Mouse (Mus musculus) B cell, adult 2 months (primary cell): Measurements from ENCODE around the gene Adam17.

Experiments used
- DNase-seq, 2 experiments: peaks; one replicate each; pipeline ENCODE4 v3.0.0; 2022

The Adam17 gene

DNA sequence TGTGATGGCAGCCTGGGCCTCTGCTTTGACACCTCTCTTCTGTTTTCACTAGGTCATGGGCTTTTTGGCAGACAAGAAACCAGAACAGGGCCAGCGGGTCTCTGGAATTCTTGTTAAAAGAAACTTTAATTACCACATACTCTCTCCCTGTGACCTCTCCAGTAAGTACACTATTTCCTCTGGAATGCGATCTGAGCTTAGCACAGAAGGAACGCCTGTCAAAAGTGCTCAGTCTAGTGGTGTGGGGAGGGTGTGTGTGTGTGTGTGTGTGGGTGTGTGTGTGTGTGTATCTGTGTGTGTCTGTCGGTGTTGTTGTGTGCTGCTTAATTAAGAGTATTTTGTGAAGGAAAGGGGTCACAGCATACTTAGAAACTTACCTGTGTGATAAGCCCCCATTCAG, 66.7 kb downstream of the Adam17 start:
- no peak for DNase-seq

DNA sequence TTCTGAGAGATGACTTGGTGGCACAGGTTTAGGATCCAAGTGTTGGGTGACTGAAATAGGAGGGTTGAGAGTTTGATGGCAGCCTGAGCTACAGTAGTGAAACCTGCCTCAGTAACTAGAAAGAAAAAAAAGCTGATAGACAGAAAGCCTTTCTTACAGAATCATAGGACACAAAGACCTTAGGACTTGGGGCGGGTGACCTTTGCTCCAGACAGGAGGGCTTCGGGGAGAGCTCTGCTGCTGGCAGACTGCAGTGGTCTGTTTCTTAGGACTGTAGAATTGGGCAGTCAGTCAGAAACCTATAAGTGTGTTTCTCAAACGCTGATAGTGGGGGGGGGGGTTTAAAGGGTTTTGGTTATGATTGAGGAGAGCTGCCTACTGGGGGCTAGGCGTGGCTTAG, 67.7 kb downstream of the Adam17 start:
- no peak for DNase-seq

DNA sequence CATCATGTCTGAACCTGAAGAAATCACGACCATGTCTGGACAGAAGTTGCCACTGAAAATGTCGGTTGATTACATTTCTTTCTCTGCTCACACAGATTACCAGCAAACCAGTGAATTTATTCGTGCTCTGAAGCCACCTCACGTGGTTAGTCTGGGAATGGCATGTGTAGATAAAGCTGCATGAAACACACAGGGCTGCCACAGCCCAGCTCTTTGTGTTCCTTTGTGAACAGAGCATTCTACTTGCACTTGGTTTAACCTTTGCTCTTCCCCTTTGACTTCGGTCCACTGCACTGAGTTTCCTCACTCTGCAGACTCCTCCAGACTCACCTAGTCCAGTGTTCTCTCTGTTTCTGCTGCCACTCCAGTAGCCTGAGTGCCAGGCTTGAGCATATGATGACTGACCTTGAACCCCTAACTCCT, 71.1 kb downstream of the Adam17 start:
- no peak for DNase-seq

DNA sequence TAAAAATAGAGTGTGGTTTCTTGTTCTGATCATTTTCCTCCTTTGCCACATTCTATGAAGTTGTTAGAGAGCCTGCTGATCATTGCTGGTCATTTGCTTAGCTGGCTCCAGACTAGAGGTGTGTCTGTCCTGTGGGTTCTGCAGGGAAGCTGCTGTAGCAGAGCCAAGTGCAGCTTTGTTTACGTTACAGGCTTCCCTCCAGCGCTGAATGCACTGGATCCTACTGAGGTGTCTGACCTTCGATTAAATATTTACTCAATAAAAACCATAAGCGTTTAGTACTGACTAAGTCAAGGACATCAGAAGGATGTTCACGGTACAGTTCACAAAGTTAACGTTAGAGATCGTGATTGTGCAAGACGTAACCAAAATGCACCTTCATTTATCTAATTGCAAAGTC, 71.5 kb downstream of the Adam17 start:
- no peak for DNase-seq

DNA sequence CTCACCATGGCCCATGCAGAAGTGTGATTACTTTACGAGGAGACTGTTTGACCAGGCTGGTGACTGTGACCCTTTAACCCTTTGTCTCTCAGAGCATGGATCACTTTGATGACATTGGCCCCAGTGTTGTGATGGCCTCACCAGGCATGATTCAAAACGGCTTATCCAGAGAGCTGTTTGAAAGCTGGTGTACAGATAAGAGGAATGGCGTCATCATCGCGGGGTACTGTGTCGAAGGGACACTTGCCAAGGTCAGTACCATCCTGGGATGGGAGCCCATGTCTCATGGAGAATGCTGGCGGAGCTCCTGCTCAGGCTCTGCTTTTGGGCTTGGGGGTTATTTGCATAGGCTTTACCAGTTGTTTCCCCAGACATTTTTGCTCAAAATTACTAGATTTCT, 72.1 kb downstream of the Adam17 start:
- DNase-seq, result no peak

DNA sequence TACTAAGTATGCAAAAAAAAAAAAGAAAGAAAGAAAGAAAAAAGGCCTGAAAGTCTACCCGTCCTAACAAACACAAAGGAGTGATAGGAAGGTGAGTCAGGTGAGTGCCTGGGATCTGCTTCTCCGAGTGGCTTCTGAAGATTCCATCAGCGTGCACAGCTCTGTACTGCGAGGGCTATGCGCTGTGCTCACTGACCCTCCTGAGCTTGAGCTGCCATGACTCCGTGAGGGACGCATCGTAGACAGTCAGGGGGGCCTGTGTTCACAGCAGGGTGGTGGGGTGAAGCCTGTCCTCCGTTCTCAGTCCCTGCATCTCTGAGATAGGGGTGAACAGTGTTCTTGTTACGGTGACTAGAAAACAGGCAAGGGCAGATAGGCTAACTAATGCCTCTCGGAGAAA, 74.6 kb downstream of the Adam17 start:
- no peak for DNase-seq

DNA sequence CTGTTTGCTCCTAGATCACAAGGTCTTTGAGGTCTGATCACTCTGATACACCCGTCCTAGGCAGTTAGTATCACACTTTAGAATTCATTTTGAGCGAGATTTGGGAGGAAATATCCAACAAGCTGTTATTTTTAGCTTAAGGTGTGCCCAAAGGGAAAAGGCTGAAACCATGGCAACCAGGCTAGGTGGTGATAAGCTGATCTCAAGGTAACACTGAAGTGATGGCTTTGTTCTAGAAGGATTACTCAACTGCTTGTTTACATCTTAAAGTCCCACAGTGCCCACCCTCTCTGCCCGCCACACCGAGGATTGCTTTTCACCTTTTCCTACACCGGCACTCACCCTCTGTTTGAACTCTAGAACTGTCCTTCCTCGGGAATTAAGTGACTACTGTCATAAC, 83.8 kb downstream of the Adam17 start:
- DNase-seq, result no peak

DNA sequence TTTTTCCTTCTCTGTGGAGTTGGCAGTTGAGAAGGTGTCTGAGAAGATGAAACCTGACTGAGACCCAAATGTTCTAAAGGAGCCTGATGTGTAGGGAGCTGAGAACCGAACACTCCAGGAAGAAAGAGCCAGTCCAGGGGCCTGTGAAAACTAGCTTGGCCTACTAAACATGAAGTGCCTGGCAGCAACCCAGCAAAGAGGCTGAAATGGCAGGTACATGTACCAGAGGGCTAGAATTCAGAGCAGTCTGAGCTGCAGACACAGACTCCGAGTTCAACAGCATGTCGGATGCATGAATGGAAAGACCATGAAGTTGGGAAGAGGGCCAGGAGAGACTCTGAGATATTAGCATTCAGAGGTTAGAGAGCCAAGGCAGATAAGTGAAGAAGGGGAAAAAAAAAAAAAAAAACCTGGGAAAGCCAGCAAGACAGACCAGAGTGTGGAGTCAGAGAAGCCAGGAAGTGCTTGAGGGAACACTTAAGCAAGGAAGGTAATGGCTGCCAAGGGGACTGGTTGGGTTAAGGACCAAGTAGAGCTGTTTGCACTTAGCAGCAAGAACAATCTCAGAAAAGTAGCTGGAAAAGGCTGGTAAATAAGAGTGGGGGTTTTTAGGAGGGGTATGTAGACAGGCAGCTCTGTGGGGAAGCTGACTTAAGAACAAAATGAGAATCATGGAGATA, 84.6 kb downstream of the Adam17 start:
- DNase-seq, result no peak

DNA sequence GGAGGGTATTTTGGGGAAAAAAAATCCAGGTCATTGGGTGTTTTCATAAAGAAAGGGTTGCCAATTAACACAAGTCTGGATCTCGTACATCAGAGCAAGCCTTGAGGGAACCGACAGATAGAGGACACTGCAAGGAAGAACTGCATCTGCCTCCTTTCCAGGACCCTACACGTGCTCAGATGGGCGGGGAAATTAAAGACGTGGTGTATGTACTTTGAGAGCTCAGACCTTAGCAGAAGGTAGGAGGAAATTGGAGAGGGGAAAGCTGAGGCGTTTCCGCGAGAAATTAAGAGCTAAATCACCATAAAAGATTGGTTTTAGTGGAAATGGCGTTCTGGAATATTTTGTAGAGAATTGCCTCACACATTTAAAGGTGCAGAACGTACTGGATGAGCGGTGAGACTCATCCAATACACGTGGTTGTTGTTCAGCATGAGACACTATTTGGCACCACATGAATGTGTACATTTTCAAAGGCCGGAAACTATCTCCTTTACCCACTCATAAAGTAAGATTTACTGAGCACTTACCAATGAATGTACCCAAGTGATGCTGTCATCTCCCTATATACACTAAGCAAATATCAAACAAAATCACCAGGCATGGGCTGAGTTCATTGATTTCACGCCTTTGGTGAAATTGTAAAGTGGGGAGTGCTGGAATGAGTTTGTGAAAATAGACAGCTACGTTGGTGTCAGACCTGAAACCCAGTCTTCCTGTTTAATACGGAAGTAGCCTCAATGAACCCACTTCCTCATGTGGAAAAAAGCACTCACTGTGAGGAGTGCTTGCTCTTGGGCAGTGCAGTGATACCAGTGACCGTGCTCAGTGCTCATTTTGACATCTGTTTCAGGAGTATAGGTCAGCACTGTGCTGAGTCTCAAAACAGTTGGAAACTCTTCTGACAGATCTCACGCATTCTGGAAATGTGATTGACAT, 86.5 kb downstream of the Adam17 start:
- peak; percentile 40 to 48 for DNase-seq

DNA sequence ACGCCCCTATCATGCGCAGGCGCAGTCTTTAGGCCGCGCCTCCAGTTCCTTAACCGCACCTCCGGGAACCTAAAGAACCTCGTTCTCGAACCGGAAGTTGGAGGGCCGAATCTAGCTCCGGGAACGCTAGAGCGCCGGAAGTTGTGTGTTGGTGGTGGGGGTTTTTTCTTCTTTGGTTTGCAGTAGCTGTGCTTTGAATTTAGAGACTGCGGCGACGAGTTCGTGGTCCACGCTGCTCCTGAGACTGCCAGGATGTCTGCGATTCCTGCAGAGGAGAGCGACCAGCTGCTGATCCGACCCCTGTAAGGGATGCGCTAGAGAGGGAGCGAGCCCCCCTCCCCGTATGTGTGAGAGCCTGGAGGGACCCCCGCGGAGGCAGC, 87.2 kb downstream of the Adam17 start, which contains the start of gene Itgb1bp1:
TSS of gene Itgb1bp1 (minus strand) at position 42 of the 380 bp plus-strand sequence.
- DNase-seq, result peak; percentile 97 to 98

DNA sequence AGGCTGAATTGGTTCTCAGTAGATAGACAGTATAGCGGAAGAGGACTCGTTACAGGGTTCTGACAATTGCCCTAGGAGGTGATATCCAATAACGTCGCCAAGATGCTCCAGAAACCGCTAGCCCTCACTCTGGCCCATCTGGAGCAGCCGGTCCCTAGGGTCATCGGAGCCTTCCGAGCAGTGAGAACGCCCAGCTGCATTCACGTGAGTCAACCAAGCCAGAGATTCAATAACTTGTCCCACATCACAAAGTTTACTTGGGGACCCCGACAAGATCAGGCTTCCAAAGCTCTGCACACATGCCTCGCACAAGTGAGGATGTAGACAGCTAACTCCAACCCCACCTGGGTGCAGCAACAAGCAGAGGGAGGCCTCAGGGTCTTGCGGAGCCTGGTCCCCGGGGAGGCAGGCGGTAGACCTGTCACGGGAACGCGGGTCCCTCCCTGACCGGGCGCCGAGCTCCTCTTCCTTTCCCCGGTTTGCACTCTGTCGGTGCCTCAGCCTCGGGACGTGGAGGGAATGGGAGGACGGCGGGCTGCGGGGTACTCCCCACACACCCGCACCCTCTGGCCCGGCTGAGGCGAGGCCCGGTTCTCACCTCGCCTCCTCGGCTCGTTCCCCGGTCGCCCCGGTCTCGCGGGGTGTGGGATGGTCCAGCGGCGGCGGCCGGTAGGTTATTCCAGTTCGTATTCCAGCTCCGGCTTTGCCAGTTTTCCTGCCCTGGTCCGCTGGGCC, 87.8 kb downstream of the Adam17 start:
- no peak for DNase-seq

DNA sequence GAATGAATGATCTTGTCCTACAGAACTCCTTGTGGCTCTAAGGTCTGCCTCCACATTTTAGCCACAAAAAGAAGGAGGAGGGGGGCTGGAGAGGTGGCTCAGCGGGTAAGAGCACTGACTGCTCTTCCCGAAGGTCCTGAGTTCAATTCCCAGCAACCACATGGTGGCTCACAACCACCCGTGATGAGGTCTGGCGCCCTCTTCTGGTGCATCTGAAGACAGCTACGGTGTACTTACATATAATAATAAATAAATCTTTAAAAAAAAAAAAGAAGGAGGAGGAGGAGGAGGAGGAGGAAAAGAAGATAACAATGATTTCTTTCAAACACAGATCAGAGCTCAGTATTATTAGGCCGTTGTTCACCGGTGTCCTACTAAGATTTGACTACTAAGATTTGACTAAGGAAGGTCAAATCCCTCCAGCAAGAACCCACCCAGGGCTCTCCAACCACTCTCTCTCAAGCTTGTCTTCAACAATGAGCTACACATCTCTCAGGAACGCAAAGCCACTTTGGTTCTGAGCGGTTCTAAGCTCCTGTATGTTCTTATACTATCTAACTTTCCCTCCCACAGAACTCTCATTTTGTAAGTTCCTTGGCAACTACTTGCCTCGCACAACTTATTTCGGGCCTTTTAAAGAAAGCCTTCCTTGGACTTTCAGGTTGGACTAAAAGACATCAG, 88.5 kb downstream of the Adam17 start, which contains the start of gene Cpsf3:
TSS of gene Cpsf3 (plus strand) at position 631 of the 681 bp plus-strand sequence.
- peak; percentile 30 to 37 for DNase-seq

DNA sequence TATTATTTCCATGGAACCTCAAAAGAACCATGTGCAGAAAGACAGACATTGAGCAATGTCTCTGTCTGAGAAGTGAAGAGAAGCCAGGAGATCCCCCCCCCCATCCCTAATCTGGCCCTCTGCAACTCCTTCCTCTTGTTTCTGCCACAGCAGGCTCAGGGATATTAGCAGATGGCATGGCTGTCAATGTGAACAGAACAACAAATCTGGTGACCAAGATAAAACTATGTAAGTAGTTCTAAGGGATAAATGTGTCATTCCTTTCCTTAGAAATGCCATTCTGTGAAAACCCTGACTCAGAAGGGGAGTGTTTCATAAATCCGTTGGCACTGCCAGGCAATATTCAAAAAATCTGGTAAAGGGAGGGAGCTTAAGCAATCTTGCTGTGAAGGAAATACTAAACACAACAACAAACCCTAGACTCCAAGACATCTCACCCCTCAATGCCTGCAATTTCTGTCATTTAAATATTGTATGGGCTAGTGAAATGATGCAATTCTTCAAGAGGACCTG, 96.0 kb downstream of the Adam17 start:
- no peak for DNase-seq

DNA sequence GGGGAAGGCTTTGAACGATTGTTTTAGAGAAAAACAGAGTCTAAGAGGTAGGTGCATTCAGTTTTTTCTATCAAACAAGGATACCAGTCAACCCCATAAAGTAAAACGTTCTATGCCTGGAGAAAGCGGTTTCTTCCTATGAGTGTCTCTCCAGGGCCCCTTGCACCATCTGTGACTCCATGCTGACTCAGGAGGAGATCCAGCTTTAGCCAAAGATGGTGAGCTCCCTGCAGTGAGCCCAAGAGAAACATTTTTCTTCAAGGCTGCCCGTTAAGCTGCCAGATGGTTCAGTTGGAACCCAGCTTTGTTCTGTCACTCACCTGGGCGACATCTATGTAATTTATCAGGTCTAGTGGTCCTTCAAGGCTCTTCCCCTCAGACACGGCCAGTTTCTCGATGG, 99.0 kb downstream of the Adam17 start:
- DNase-seq, result no peak
